Mouse (Mus musculus): ENCODE data around the gene Tm6sf2. TPM values are rescaled to one million over a fixed set of nuclear protein-coding genes. Genes with fewer than 3 reads are reported as not detected.
"Not testable (repeated sequence)": the region's sequence is repeated elsewhere in the genome, so short reads cannot be mapped to it uniquely, and the experiment has no call there.

Tm6sf2 gene
- polyA plus RNA-seq, 1 experiment, result 30.2 TPM

GRCm38 (mm10) chr8:70042583-70043455, 29.9 kb upstream of the Tm6sf2 start, which contains the start of the genes Mau2 and Sugp1:
Mau2 (minus strand) TSS chr8:70042734.
Sugp1 (plus strand) TSS chr8:70042813.
- under 1% methylated on average over 65 of the region's 65 CpGs for WGBS
- Histone ChIP-seq H3K27me3 (replicated peaks; ENCODE audit: control insufficient read depth, insufficient read depth, low read length) (no peaks in the 10 kb centered on the region), H3K4me3 (ENCODE audit: insufficient read depth, low read depth, low read length) (peak within 1 kb of the TSS; percentile 83), H3K36me3 (ENCODE audit: control insufficient read depth, insufficient read depth, low read length) (no peaks in the 10 kb centered on the region), H3K27ac (ENCODE audit: insufficient read depth, low read depth, low read length) (peak within 1 kb of the TSS; percentile 96), H3K4me1 (ENCODE audit: control insufficient read depth, insufficient read depth, low read length) (peaks cover 24% of the 10 kb centered on the region; the same call in 1 of the 2 replicates)
- DNase-seq, result peak; percentile 98
- TF ChIP-seq CTCF (conservative IDR thresholded peaks at IDR 0.05; ENCODE audit: insufficient read depth, insufficient read length, low read depth, low read length) (no peak), POLR2A (IDR thresholded peaks at IDR 0.05; ENCODE audit: low read depth, low read length) (peak; percentile 30)

GRCm38 (mm10) chr8:70043996-70044395, 28.7 kb upstream of the Tm6sf2 start:
- no peaks in the 10 kb centered on the region for H3K36me3 ChIP-seq (ENCODE audit: control insufficient read depth, insufficient read depth, low read length)
- H3K27me3 ChIP-seq (replicated peaks; ENCODE audit: control insufficient read depth, insufficient read depth, low read length), result no peaks in the 10 kb centered on the region
- no peak overlapping the region for H3K4me3 ChIP-seq (ENCODE audit: insufficient read depth, low read depth, low read length)
- TF ChIP-seq POLR2A (IDR thresholded peaks at IDR 0.05; ENCODE audit: low read depth, low read length) (no peak), CTCF (conservative IDR thresholded peaks at IDR 0.05; ENCODE audit: insufficient read depth, insufficient read length, low read depth, low read length) (no peak)
- H3K27ac ChIP-seq (ENCODE audit: insufficient read depth, low read depth, low read length), result no peak overlapping the region
- peaks cover 24% of the 10 kb centered on the region; the same call in 1 of the 2 replicates for H3K4me1 ChIP-seq (ENCODE audit: control insufficient read depth, insufficient read depth, low read length)
- peak; percentile 63 for DNase-seq
- 64% methylated on average over 5 of the region's 5 CpGs for WGBS

GRCm38 (mm10) chr8:70049662-70050061, 23.1 kb upstream of the Tm6sf2 start:
- Histone ChIP-seq H3K4me3 (ENCODE audit: insufficient read depth, low read depth, low read length) (no peak overlapping the region), H3K27me3 (replicated peaks; ENCODE audit: control insufficient read depth, insufficient read depth, low read length) (no peaks in the 10 kb centered on the region), H3K36me3 (ENCODE audit: control insufficient read depth, insufficient read depth, low read length) (no peaks in the 10 kb centered on the region; the same call in none of the 2 replicates), H3K4me1 (ENCODE audit: control insufficient read depth, insufficient read depth, low read length) (no peaks in the 10 kb centered on the region), H3K27ac (ENCODE audit: insufficient read depth, low read depth, low read length) (no peak overlapping the region)
- no peak for DNase-seq
- TF ChIP-seq CTCF (conservative IDR thresholded peaks at IDR 0.05; ENCODE audit: insufficient read depth, insufficient read length, low read depth, low read length) (no peak), POLR2A (IDR thresholded peaks at IDR 0.05; ENCODE audit: low read depth, low read length) (no peak)

- H3K4me3 ChIP-seq (ENCODE audit: insufficient read depth, low read depth, low read length); H3K27ac ChIP-seq (ENCODE audit: insufficient read depth, low read depth, low read length); H3K36me3 ChIP-seq (ENCODE audit: control insufficient read depth, insufficient read depth, low read length); DNase-seq; H3K4me1 ChIP-seq (ENCODE audit: control insufficient read depth, insufficient read depth, low read length); H3K27me3 ChIP-seq (replicated peaks; ENCODE audit: control insufficient read depth, insufficient read depth, low read length): not testable (repeated sequence)
- WGBS, result 93% methylated on average over 5 of the region's 5 CpGs
Measured at GRCm38 (mm10) chr8:70050434-70050833, 22.3 kb upstream of the Tm6sf2 start.

GRCm38 (mm10) chr8:70057721-70058120, 15.0 kb upstream of the Tm6sf2 start:
- Histone ChIP-seq H3K4me3 (ENCODE audit: insufficient read depth, low read depth, low read length) (no peak overlapping the region), H3K27me3 (replicated peaks; ENCODE audit: control insufficient read depth, insufficient read depth, low read length) (no peaks in the 10 kb centered on the region), H3K27ac (ENCODE audit: insufficient read depth, low read depth, low read length) (no peak overlapping the region), H3K4me1 (ENCODE audit: control insufficient read depth, insufficient read depth, low read length) (no peaks in the 10 kb centered on the region), H3K36me3 (ENCODE audit: control insufficient read depth, insufficient read depth, low read length) (peaks cover 6% of the 10 kb centered on the region)
- DNase-seq, result no peak
- WGBS, result 89% methylated on average over 1 of the region's 1 CpGs
- TF ChIP-seq POLR2A (IDR thresholded peaks at IDR 0.05; ENCODE audit: low read depth, low read length), result no peak

- Histone ChIP-seq H3K4me3 (ENCODE audit: insufficient read depth, low read depth, low read length) (no peak overlapping the region), H3K36me3 (ENCODE audit: control insufficient read depth, insufficient read depth, low read length) (no peaks in the 10 kb centered on the region), H3K4me1 (ENCODE audit: control insufficient read depth, insufficient read depth, low read length) (peaks cover 10% of the 10 kb centered on the region; the same call in 1 of the 2 replicates), H3K27me3 (replicated peaks; ENCODE audit: control insufficient read depth, insufficient read depth, low read length) (no peaks in the 10 kb centered on the region), H3K27ac (ENCODE audit: insufficient read depth, low read depth, low read length) (peak overlapping the region; percentile 6; the same call in 1 of the 2 replicates)
- DNase-seq, result peak; percentile 62
- TF ChIP-seq CTCF (conservative IDR thresholded peaks at IDR 0.05; ENCODE audit: insufficient read depth, insufficient read length, low read depth, low read length) (no peak), POLR2A (IDR thresholded peaks at IDR 0.05; ENCODE audit: low read depth, low read length) (no peak)
- 56% methylated on average over 2 of the region's 2 CpGs for WGBS
Measured at GRCm38 (mm10) chr8:70071836-70072440, 786 bp upstream of the Tm6sf2 start.

DNA sequence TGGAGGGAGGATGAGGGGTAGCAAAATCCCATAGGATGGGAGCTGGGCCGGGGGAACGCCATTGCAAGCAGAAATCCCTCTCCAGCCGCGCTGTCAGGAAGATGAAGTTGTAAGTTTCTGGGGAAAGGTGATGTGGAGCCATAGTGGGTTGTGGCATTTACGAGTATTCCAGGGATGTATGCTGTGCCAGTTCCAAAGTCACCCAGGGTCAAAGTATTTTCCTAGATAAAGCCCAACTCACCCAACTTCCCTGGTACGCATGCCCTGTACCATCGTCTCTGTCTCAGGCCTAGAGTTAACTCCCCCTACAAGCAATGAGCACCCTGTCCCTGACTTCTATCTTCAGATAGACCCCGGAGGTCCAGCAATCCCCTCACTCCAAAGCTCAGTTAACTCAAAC, 396 bp downstream of the Tm6sf2 start:
- peak; percentile 23 for DNase-seq
- H3K36me3 ChIP-seq (ENCODE audit: control insufficient read depth, insufficient read depth, low read length), result no peaks in the 10 kb centered on the region
- peaks cover 10% of the 10 kb centered on the region; the same call in 1 of the 2 replicates for H3K4me1 ChIP-seq (ENCODE audit: control insufficient read depth, insufficient read depth, low read length)
- TF ChIP-seq CTCF (conservative IDR thresholded peaks at IDR 0.05; ENCODE audit: insufficient read depth, insufficient read length, low read depth, low read length) (no peak), POLR2A (IDR thresholded peaks at IDR 0.05; ENCODE audit: low read depth, low read length) (no peak)
- H3K27ac ChIP-seq (ENCODE audit: insufficient read depth, low read depth, low read length), result no peak overlapping the region
- H3K27me3 ChIP-seq (replicated peaks; ENCODE audit: control insufficient read depth, insufficient read depth, low read length), result no peaks in the 10 kb centered on the region
- H3K4me3 ChIP-seq (ENCODE audit: insufficient read depth, low read depth, low read length), result peak overlapping the region; percentile 37; the same call in 1 of the 2 replicates
- WGBS, result 54% methylated on average over 8 of the region's 8 CpGs
